Mouse (Mus musculus): ENCODE results near the gene Slc1a7. TPM values are rescaled to one million over a fixed set of nuclear protein-coding genes. Genes with fewer than 3 reads are reported as not detected.

The Slc1a7 gene
- polyA plus RNA-seq (2015; fragmentation: Nextera tagmentation; extraction: Ambion mirVana): not detected in 2 replicates

GRCm38 (mm10) chr4:107967966-107968682 lies at the start of gene Slc1a7:
Slc1a7 (plus strand) TSS chr4:107968332.

DNA sequence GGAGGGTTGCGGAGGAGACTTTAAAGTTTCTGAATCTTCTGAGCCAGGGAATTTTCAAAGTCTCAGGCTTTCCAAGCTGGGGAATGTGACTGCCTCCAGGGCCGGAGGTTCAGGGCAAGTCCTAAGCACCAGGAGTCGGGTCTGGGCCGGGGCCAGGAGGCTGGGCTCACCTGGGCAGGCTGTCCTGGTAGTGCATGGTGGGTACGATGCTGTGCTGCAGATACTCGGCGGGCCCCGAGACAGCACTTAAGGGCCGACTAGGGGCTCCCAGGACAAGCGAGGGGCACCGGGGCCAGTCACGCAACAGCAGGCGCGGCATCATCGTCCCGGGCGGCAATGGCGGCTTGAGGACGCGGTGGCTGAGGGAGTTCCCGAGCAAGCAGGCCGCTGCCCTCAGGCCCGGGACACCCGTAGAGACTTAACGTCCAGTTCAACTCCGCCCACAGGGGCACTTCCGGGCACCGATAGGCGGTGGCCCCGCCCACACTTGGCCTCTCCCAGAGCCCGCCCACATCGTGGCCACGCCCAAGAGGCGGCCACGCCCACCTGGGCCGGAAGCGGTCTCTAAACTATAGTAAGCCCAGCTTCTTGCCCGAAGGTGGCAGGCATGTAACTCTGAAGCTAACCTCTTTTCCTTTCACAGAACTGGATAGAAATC lies 44.9 kb upstream of the Slc1a7 start, which contains the start of gene Cpt2:
Gene Cpt2 (minus strand): TSS at position 466 of the 658 bp plus-strand sequence.

Other genes with a start within 250 kb of the Slc1a7 start
- 41.2 and 49.3 TPM in 2 replicates for gene Lrp8, start 166.1 kb upstream of the Slc1a7 start, polyA plus RNA-seq (2015; fragmentation: Nextera tagmentation; extraction: Ambion mirVana)
- 101 and 108 TPM in 2 replicates for gene Magoh, start 88.6 kb upstream of the Slc1a7 start, polyA plus RNA-seq (2015; fragmentation: Nextera tagmentation; extraction: Ambion mirVana)
- gene 0610037L13Rik, start 78.5 kb upstream of the Slc1a7 start, polyA plus RNA-seq (2015; fragmentation: Nextera tagmentation; extraction: Ambion mirVana): 110 and 113 TPM in 2 replicates
- gene Cpt2, start 44.7 kb upstream of the Slc1a7 start, polyA plus RNA-seq (2015; fragmentation: Nextera tagmentation; extraction: Ambion mirVana): 13.4 and 13.8 TPM in 2 replicates
- gene Podn, start 128.1 kb downstream of the Slc1a7 start, polyA plus RNA-seq (2015; fragmentation: Nextera tagmentation; extraction: Ambion mirVana): 1.0 and 1.5 TPM in 2 replicates
- 251 and 261 TPM in 2 replicates for gene Scp2, start 176.7 kb downstream of the Slc1a7 start, polyA plus RNA-seq (2015; fragmentation: Nextera tagmentation; extraction: Ambion mirVana)
- 11.8 and 12.0 TPM in 2 replicates for gene Echdc2, start 197.1 kb downstream of the Slc1a7 start, polyA plus RNA-seq (2015; fragmentation: Nextera tagmentation; extraction: Ambion mirVana)
- not detected in 2 replicates for gene Zyg11a, start 249.7 kb downstream of the Slc1a7 start, polyA plus RNA-seq (2015; fragmentation: Nextera tagmentation; extraction: Ambion mirVana)